Mouse (Mus musculus) embryonic facial prominence, embryonic 11.5 days (tissue): ENCODE results near the gene Vasn. TPM values are rescaled to one million over a fixed set of nuclear protein-coding genes. Genes with fewer than 3 reads are reported as not detected.

Experiments
- ATAC-seq: fragments of 200-750 bp; cut with Nextera tagmentation; replicated peaks from 2 replicates; pipeline ENCODE4 v1.8.0; 2017; ENCODE audit warnings: low read depth; ENCODE audit not compliant: insufficient number of reproducible peaks, low FRiP score, low TSS enrichment
- DNase-seq: peaks from one replicate; pipeline ENCODE4 v3.0.0-alpha.2; 2015; ENCODE audit warnings: low spot score
- H3K27ac ChIP-seq: fragments of 300-500 bp; sonication (generic); replicated peaks from 2 replicates; pipeline ENCODE4 v1.5.1; 2014; ENCODE audit warnings: mild to moderate bottlenecking, low read depth, low read length, control low read depth
- H3K27me3 ChIP-seq: fragments of 300-500 bp; sonication (generic); 2 replicates; pipeline ENCODE4 v1.6.1; 2014; ENCODE audit warnings: mild to moderate bottlenecking, low read length, moderate library complexity, mixed read lengths; ENCODE audit not compliant: control insufficient read depth, insufficient read depth
- H3K36me3 ChIP-seq: fragments of 300-500 bp; sonication (generic); replicated peaks from 2 replicates; pipeline ENCODE4 v1.6.1; 2014; ENCODE audit warnings: low read depth, mild to moderate bottlenecking, low read length, moderate library complexity, mixed read lengths; ENCODE audit not compliant: control insufficient read depth, insufficient read depth
- H3K4me1 ChIP-seq: fragments of 300-500 bp; sonication (generic); 2 replicates; pipeline ENCODE4 v1.6.1; 2014; ENCODE audit warnings: low read length, mixed read lengths; ENCODE audit not compliant: control insufficient read depth, insufficient read depth
- H3K4me2 ChIP-seq: fragments of 300-500 bp; sonication (generic); 2 replicates; pipeline ENCODE4 v1.6.1; 2014; ENCODE audit warnings: low read depth, mild to moderate bottlenecking, control low read depth, low read length, moderate library complexity
- H3K4me3 ChIP-seq: fragments of 300-500 bp; sonication (generic); 2 replicates; pipeline ENCODE4 v1.5.1; 2014; ENCODE audit warnings: low read depth, low read length, control low read depth
- H3K9ac ChIP-seq: fragments of 300-500 bp; sonication (generic); replicated peaks from 2 replicates; pipeline ENCODE4 v1.6.1; 2014; ENCODE audit warnings: mild to moderate bottlenecking, control low read depth, low read length
- H3K9me3 ChIP-seq: fragments of 300-500 bp; sonication (generic); replicated peaks from 2 replicates; pipeline ENCODE4 v1.6.1; 2016; ENCODE audit warnings: mild to moderate bottlenecking, low read length, inconsistent platforms, mixed read lengths; ENCODE audit not compliant: control insufficient read depth
- WGBS: fragments of 180-500 bp; shearing (Covaris S2); extraction: QIAGEN DNeasy Blood & Tissue Kit; methylation state at CpG from one replicate; pipeline ENCODE4 v1.1.7; 2014; 5-methylcytosine and 5-hydroxymethylcytosine counted together
- polyA plus RNA-seq: library from polyadenylated mRNA; unstranded; fragments of >200 nt; fragmentation: Nextera tagmentation; extraction: Ambion mirVana; gene quantifications from 2 replicates; pipeline ENCODE4 v1.2.1, GENCODE M21; 2014

The Vasn gene
- polyA plus RNA-seq, 1 experiment from 2014 or later = 10.9 TPM

DNA sequence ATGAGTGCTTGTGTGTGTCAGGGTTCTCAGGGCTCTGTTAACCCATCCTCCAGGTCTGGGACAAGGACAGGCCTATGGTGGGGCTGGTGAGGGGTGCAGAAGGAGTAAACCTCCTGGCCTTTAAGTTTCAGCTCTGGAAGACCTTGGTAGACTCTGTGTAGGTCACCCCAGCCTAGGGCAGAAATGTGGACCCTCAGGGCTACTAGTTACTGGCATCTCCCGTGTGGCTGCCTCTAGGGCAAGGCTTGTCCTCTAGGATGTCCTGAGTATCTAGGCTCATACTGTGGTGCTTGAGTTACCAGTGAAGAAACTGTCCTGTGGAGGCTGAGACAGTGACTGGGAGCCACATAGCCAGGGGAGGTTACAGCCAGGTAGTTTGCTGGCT, 36.3 kb upstream of the Vasn start:
- Histone ChIP-seq H3K4me1 (peaks cover 36% of the 10 kb centered on the region), H3K4me2 (no peak overlapping the region), H3K9me3 (no peaks in the 10 kb centered on the region), H3K36me3 (no peaks in the 10 kb centered on the region), H3K9ac (peak overlapping the region; percentile 36), H3K4me3 (no peak overlapping the region), H3K27ac (peak overlapping the region; percentile 52), H3K27me3 (no peaks in the 10 kb centered on the region)
- WGBS = 32% methylated on average over 1 of the region's 1 CpGs
- DNase-seq = no peak
- ATAC-seq = no peak

DNA sequence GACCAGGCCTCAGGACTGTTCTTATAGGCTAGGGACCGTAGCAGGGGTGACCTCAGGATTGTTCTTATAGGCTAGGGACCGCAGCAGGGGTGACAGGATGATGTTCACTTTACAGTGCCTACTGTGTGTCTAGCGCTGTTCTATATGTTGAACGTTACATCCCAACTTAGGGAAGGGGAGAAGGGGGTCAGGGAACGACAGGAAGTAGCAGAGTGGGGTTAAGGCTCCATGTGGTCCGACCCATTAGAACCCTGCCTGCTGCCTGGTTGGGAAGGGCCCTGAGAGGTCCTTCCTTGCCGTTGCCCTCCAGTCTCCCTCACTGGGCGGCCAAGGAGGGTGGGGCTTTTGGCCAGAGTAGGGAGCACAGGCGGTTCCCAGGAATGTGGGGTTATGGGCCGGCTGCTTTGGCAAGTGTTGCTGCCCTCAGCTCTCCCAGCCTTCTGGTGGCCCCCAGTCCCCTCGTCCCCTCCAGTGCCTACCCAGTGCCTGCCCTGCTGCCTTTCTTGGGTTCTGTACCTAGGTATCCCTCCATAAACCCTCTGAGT, 35.4 kb upstream of the Vasn start:
- H3K4me3 ChIP-seq = no peak overlapping the region
- ATAC-seq (no peak), DNase-seq (no peak)
- no peaks in the 10 kb centered on the region for H3K27me3 ChIP-seq
- H3K9me3 ChIP-seq = no peaks in the 10 kb centered on the region
- no peak overlapping the region for H3K9ac ChIP-seq
- H3K36me3 ChIP-seq = no peaks in the 10 kb centered on the region; the same call in 1 of the 2 replicates
- H3K27ac ChIP-seq = no peak overlapping the region
- 59% methylated on average over 11 of the region's 11 CpGs for WGBS
- no peak overlapping the region for H3K4me2 ChIP-seq
- H3K4me1 ChIP-seq = peaks cover 33% of the 10 kb centered on the region

- no peaks in the 10 kb centered on the region; the same call in 1 of the 2 replicates for H3K36me3 ChIP-seq
- H3K4me1 ChIP-seq = peaks cover 33% of the 10 kb centered on the region
- H3K4me3 ChIP-seq = no peak overlapping the region
- no peak; the same call in 1 of the 2 replicates for ATAC-seq
- H3K9ac ChIP-seq = no peak overlapping the region; the same call in 1 of the 2 replicates
- 33% methylated on average over 13 of the region's 13 CpGs for WGBS
- no peaks in the 10 kb centered on the region for H3K9me3 ChIP-seq
- peak; percentile 35 for DNase-seq
- H3K27ac ChIP-seq = peak overlapping the region; percentile 35; the same call in 1 of the 2 replicates
- H3K4me2 ChIP-seq = peak overlapping the region; percentile 10; the same call in 1 of the 2 replicates
- H3K27me3 ChIP-seq = no peaks in the 10 kb centered on the region
Observed at GRCm38 (mm10) chr16:4605514-4606131, 34.1 kb upstream of the Vasn start.

DNA sequence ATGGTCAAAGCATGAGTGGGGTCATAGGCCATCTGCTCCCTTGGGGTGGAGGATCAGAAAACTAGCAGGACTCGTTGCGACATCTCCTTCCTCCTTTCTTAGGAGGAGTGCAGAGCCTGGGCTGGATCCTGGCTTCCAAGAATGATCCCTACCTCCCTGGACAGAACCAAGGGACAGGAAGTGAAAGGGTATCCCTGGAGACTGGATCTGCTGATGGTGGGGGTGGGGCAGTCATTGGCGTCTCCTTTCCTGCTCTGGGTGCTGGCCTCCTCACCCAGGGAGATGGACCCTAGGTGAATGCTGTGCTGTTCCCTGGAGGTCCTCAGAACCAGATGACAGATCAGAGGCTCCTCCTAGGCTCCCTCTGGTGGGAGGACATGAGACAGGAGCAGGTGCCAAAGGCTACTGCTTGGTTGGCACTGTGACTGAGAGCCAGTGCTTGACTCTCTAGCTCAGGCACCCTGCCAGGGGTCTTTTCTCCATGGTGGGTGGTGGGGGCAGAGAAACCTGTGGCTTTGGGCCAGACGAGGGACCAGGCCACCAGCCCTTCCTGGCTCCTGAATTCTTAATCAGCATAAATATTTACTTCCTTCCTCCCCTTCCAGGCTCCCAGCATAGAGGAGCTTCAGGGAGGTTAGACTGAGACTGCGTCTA, 33.2 kb upstream of the Vasn start:
- no peaks in the 10 kb centered on the region for H3K9me3 ChIP-seq
- 21% methylated on average over 5 of the region's 5 CpGs for WGBS
- no peak overlapping the region for H3K9ac ChIP-seq
- DNase-seq (no peak), ATAC-seq (no peak; the same call in 1 of the 2 replicates)
- H3K36me3 ChIP-seq = no peaks in the 10 kb centered on the region; the same call in none of the 2 replicates
- H3K27me3 ChIP-seq = no peaks in the 10 kb centered on the region
- no peak overlapping the region for H3K27ac ChIP-seq
- no peak overlapping the region for H3K4me3 ChIP-seq
- no peak overlapping the region for H3K4me2 ChIP-seq
- H3K4me1 ChIP-seq = peaks cover 33% of the 10 kb centered on the region

DNA sequence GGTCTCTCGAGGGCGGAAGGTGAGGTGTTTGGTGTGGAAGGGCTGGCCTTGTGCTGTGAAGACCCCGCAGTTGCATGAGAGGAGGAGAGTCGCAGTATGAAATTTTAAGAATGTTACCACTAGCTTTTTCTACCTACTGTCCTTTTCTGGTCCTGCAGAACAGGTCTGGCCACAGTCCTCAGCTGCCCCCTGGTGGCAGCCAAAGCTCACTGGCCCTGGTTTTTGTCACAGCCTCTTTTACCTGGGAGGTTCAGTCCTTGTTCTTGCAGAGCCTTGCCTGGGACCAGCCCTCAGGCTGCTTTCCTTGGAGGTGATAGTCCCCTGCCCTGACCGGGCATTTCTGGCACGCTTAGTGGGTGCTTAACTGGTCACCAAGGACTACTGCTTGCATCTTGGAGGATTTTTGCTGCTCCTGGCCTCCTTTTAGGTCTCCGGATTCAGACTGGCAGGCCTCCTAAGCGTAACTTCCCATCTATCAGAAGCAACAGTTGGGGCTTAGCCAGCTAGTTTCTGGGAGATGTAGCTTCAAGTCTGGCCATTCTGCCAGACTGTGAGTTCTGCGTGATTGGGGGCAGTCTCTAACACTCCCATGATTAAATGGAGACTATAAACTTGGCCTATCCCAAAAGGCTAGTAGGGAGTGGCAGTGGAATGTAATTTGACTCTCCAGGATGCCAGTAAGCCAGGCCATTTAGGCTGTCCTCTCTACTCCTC, 31.8 kb upstream of the Vasn start:
- 45% methylated on average over 9 of the region's 9 CpGs for WGBS

GRCm38 (mm10) chr16:4608532-4609059, 31.1 kb upstream of the Vasn start:
- Histone ChIP-seq H3K9ac (no peak overlapping the region), H3K4me2 (no peak overlapping the region), H3K27ac (no peak overlapping the region), H3K4me3 (no peak overlapping the region), H3K9me3 (no peaks in the 10 kb centered on the region), H3K4me1 (peaks cover 21% of the 10 kb centered on the region), H3K36me3 (peaks cover 3% of the 10 kb centered on the region), H3K27me3 (no peaks in the 10 kb centered on the region)
- ATAC-seq (no peak), DNase-seq (no peak)
- 87% methylated on average over 19 of the region's 19 CpGs for WGBS

More for the DNA sequence above, 31.8 kb upstream of the Vasn start:
- peak; percentile 91 for DNase-seq
- Histone ChIP-seq H3K9ac (no peak overlapping the region), H3K27ac (no peak overlapping the region), H3K4me1 (peaks cover 28% of the 10 kb centered on the region), H3K4me3 (no peak overlapping the region), H3K9me3 (no peaks in the 10 kb centered on the region), H3K36me3 (peaks cover 3% of the 10 kb centered on the region), H3K27me3 (no peaks in the 10 kb centered on the region), H3K4me2 (no peak overlapping the region)
- no peak for ATAC-seq

DNA sequence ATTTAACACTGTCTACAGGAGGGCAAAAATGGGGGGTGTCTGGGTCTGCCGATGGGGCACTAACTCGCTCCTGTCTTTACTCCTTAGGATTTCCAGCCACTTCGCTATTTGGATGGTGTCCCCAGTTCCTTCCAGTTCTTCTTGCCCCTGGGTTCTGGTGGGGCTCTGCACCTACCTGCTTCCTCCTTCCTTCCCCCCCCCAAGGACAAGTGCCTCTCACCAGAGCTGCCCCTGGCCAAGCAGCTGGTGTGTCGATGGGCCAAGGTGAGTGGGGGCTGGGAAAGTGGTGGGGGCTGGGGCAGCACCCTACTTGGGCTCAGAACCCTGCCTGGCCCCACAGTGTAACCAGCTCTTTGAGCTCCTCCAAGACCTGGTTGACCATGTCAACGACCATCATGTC, 28.5 kb upstream of the Vasn start:
- Histone ChIP-seq H3K27ac (no peak overlapping the region), H3K9ac (no peak overlapping the region), H3K36me3 (peaks cover 6% of the 10 kb centered on the region), H3K4me3 (no peak overlapping the region), H3K4me2 (no peak overlapping the region), H3K27me3 (no peaks in the 10 kb centered on the region), H3K9me3 (no peaks in the 10 kb centered on the region), H3K4me1 (peaks cover 5% of the 10 kb centered on the region)
- DNase-seq = no peak
- no peak for ATAC-seq
- 89% methylated on average over 5 of the region's 5 CpGs for WGBS
